Mouse (Mus musculus) bone marrow macrophage, adult 2 months (primary cell): ENCODE measurements around the gene Tnfrsf22.

Experiments
- CTCF ChIP-seq: IDR thresholded peaks from 2 replicates; pipeline ENCODE4 v1.5.1; 2012; ENCODE audit warnings: low read depth, mild to moderate bottlenecking, low read length, moderate library complexity
- POLR2A ChIP-seq: IDR thresholded peaks from 2 replicates; pipeline ENCODE4 v1.6.1; 2012; ENCODE audit warnings: mild to moderate bottlenecking, low read depth, low read length, borderline replicate concordance

DNA sequence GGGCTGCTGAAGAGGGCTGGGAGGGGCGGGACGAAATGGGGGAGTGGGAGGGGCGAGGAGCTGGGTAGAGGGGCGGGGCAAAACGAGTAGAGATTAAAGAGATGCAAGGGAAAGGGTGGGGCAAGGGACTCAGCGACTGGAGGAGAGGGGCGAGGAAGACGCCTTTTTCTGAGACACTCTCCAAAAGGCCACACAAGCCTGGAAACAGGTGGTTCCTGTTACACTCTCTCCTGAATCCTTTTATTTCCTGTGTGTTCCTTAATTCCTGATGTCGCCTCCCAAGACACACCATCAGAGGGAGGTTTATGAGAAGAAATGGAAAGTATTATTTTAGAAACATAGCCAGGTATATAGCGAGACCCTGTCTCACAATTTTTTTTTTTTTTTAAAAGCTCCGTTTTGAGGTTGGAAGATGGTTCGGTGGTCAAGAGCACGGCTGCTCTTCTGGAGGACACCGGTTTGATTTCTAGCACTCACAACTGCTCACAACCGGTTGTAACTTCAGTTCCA, 49.2 kb downstream of the Tnfrsf22 start:
- TF ChIP-seq CTCF (no peak), POLR2A (no peak)
